Mouse (Mus musculus) CD4-positive, CD25-positive, alpha-beta regulatory T cell, adult 2 months (primary cell): ENCODE results near the gene Pex7.

Source experiments
- DNase-seq: peaks from one replicate; pipeline ENCODE4 v3.0.0-alpha.2; 2012; ENCODE audit warnings: low read depth, low spot score

Pex7 gene

DNA sequence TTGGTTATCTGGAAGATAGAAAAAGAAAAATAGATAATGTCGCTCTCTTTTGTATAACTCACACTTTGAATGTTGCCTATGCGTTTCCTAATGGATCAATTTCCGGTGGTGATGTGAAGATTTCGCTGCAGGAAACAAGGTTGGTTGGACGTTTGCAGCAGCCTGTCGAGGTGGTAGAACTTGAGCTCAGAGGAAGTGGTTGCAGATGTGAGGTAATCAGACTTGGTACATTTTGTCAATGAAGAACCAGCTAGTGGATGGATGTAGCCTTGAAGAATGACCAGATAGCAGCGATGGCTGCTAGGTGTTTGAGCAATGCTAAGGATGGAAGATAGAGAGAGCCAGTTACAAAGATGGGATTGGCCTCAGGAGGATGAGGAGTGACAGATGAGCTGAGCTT, 102.7 kb downstream of the Pex7 start:
- DNase-seq = no peak
